Mouse (Mus musculus) small intestine, adult 2 months (tissue): Measurements from ENCODE around the gene Diexf.

Experiments used
- CTCF ChIP-seq: fragments of 200-500 bp; IDR thresholded peaks from 2 replicates; pipeline ENCODE4 v1.5.1; 2012; ENCODE audit warnings: low read depth, mild to moderate bottlenecking, control low read depth, inconsistent platforms, low read length, moderate library complexity, mixed read lengths; ENCODE audit not compliant: insufficient replicate concordance, insufficient read length; ENCODE audit errors: extremely low read depth
- POLR2A ChIP-seq: fragments of 200-500 bp; IDR thresholded peaks from 2 replicates; pipeline ENCODE4 v1.6.1; 2012; ENCODE audit warnings: low read depth, mild to moderate bottlenecking, control low read depth, inconsistent platforms, low read length, moderate library complexity

GRCm38 (mm10) chr1:193090211-193090871 lies 39.7 kb downstream of the Diexf start:
- TF ChIP-seq POLR2A: no peak
- no peak for TF ChIP-seq CTCF
